Mouse (Mus musculus): ENCODE data around the gene Gm39653. TPM values are rescaled to one million over a fixed set of nuclear protein-coding genes. Genes with fewer than 3 reads are reported as not detected.

Gm39653 gene
- not detected in 2 replicates for polyA plus RNA-seq (2015; fragmentation: Nextera tagmentation; extraction: Ambion mirVana)

DNA sequence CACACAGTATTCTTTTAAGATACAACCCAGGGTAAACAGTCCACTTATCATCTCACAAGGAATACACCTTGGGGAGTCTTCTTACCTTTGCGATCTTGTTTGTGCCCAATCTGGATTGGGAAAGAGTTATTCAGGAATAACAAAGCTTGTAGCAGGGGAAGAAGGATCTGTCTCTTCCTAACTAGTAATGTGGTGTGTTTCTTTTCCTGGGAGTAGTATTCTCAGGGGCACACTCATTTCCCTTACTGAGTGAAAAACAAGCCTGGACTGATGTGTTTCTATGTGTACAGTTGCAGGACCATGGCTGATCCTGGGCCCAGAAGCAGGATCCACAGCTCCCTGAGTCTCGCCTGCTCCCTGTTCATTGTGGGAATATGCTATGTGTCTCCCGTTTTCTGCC, at the start of gene Gm39653:
Gm39653 (plus strand) TSS at position 301 of the 400 bp plus-strand sequence.
- H3K4me3 ChIP-seq (replicated peaks; ENCODE audit: low read depth, low read length), result no peak within 1 kb of the TSS
- no peak within 1 kb of the TSS for H3K9ac ChIP-seq (ENCODE audit: low read depth, low read length)
- no peak within 1 kb of the TSS for H3K4me2 ChIP-seq (ENCODE audit: low read length)
- H3K9me3 ChIP-seq (replicated peaks; ENCODE audit: low read length), result no peaks in the 10 kb centered on the region
- H3K4me1 ChIP-seq (replicated peaks; ENCODE audit: insufficient read depth, low read length), result no peaks in the 10 kb centered on the region
- ATAC-seq (replicated peaks; ENCODE audit: low FRiP score, low read depth) (no peak), DNase-seq (ENCODE audit: low spot score) (no peak)
- TF ChIP-seq CTCF (IDR thresholded peaks at IDR 0.05; ENCODE audit: low read depth), result no peak
- H3K36me3 ChIP-seq (ENCODE audit: insufficient read depth, low read length), result no peaks in the 10 kb centered on the region
- WGBS, result 82% methylated on average over 3 of the region's 3 CpGs
- no peak within 1 kb of the TSS for H3K27ac ChIP-seq
- H3K27me3 ChIP-seq (ENCODE audit: insufficient read depth, low read length), result no peaks in the 10 kb centered on the region

DNA sequence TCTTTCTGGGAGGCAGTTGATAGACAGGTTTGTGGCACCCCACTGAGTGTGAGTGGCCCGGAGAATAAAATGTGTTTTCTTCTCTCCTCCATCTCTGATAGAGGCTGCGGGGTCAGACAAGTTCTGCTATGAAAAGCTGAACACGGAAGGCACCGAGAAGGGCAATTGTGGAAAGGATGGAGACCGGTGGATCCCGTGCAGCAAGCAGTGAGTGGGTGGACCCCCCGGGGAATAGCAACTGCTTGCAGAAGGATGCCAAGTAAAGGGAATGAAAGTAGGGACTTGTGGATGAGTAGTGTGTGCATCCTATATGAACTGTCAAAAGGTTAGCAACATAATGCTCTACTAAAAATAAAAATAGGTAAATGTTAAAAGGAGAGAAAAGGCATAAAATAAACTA, 49.3 kb upstream of the Gm39653 start:
- Histone ChIP-seq H3K27me3 (ENCODE audit: insufficient read depth, low read length) (no peaks in the 10 kb centered on the region), H3K9ac (ENCODE audit: low read depth, low read length) (no peak overlapping the region), H3K36me3 (ENCODE audit: insufficient read depth, low read length) (no peaks in the 10 kb centered on the region), H3K9me3 (replicated peaks; ENCODE audit: low read length) (no peaks in the 10 kb centered on the region), H3K4me1 (replicated peaks; ENCODE audit: insufficient read depth, low read length) (no peaks in the 10 kb centered on the region), H3K27ac (no peak overlapping the region), H3K4me2 (ENCODE audit: low read length) (no peak overlapping the region), H3K4me3 (replicated peaks; ENCODE audit: low read depth, low read length) (no peak overlapping the region)
- WGBS, result 47% methylated on average over 7 of the region's 7 CpGs
- ATAC-seq (replicated peaks; ENCODE audit: low FRiP score, low read depth) (no peak), DNase-seq (ENCODE audit: low spot score) (no peak)
- no peak for TF ChIP-seq CTCF (IDR thresholded peaks at IDR 0.05; ENCODE audit: low read depth)

DNA sequence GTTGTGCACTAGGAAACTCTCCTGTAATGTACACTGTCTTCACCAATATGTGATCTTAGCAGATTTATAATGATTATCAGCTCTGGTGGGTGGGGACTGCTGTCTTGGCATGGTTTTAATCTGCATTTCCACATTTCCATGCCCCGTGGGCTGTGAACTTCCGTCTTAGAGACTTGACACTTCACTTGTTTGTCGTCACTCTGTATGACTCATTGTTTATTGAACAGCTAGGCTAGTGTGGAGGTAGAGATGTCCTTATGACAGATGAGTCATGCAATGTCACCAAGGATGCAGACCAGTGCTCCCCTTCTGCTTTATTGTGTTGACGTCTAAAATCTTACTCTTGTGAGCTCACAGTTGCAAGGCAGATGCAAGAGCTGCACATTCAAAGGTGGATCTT, 48.7 kb upstream of the Gm39653 start:
- H3K4me2 ChIP-seq (ENCODE audit: low read length), result no peak overlapping the region
- ATAC-seq (replicated peaks; ENCODE audit: low FRiP score, low read depth), result no peak
- H3K9me3 ChIP-seq (replicated peaks; ENCODE audit: low read length), result no peaks in the 10 kb centered on the region
- no peaks in the 10 kb centered on the region for H3K4me1 ChIP-seq (replicated peaks; ENCODE audit: insufficient read depth, low read length)
- H3K36me3 ChIP-seq (ENCODE audit: insufficient read depth, low read length), result no peaks in the 10 kb centered on the region
- no peak overlapping the region for H3K27ac ChIP-seq
- H3K9ac ChIP-seq (ENCODE audit: low read depth, low read length), result no peak overlapping the region
- no peaks in the 10 kb centered on the region for H3K27me3 ChIP-seq (ENCODE audit: insufficient read depth, low read length)
- WGBS, result 53% methylated on average over 4 of the region's 4 CpGs
- H3K4me3 ChIP-seq (replicated peaks; ENCODE audit: low read depth, low read length), result no peak overlapping the region
- no peak for TF ChIP-seq CTCF (IDR thresholded peaks at IDR 0.05; ENCODE audit: low read depth)
- DNase-seq (ENCODE audit: low spot score), result no peak

DNA sequence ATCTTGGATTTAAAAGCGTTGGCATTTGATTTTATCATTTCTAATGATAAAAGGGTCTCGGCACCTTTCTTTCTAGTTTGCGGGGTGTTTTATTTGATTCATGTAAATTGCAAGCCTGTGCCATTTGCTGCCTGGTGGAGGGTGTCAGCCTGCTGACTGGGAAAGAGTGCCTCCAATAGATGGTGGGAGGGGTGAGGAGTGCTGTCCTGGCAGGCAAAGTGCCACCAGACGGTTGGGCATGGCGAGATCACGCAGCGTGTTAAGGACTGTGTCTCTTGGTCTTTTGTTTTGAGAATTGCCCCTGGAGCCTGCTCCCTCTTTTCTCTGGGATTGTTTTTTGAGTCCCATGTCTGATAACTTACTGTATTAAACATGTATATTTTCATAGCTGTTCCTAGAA, 43.5 kb upstream of the Gm39653 start:
- H3K4me1 ChIP-seq (replicated peaks; ENCODE audit: insufficient read depth, low read length), result no peaks in the 10 kb centered on the region
- ATAC-seq (replicated peaks; ENCODE audit: low FRiP score, low read depth), result no peak
- WGBS, result 57% methylated on average over 7 of the region's 7 CpGs
- no peak overlapping the region for H3K27ac ChIP-seq
- DNase-seq (ENCODE audit: low spot score), result no peak
- no peak overlapping the region for H3K4me3 ChIP-seq (replicated peaks; ENCODE audit: low read depth, low read length)
- no peaks in the 10 kb centered on the region for H3K9me3 ChIP-seq (replicated peaks; ENCODE audit: low read length)
- no peaks in the 10 kb centered on the region for H3K36me3 ChIP-seq (ENCODE audit: insufficient read depth, low read length)
- no peaks in the 10 kb centered on the region for H3K27me3 ChIP-seq (ENCODE audit: insufficient read depth, low read length)
- H3K4me2 ChIP-seq (ENCODE audit: low read length), result no peak overlapping the region
- H3K9ac ChIP-seq (ENCODE audit: low read depth, low read length), result no peak overlapping the region
- TF ChIP-seq CTCF (IDR thresholded peaks at IDR 0.05; ENCODE audit: low read depth), result no peak

DNA sequence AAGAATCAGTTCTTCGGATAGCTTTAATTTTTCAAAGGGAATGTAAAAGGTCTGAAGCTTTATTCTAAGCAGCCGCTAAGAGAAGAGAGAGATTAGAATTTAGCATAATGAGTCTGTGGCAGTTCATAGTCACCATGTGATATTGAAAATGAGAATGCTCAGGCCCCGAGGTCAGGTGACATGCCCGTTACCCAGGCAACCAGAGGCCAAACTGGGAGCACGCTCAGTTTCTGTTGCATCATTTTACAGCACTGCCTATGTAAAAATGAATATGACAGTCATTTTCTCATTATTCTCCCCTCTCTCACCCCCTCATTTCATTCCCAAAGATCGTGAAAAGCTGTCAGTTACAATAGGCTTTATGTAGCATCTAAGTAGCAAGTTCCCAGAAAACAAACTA, 42.3 kb upstream of the Gm39653 start:
- Histone ChIP-seq H3K9me3 (replicated peaks; ENCODE audit: low read length) (no peaks in the 10 kb centered on the region), H3K27ac (no peak overlapping the region), H3K4me3 (replicated peaks; ENCODE audit: low read depth, low read length) (no peak overlapping the region), H3K4me2 (ENCODE audit: low read length) (no peak overlapping the region), H3K9ac (ENCODE audit: low read depth, low read length) (no peak overlapping the region), H3K4me1 (replicated peaks; ENCODE audit: insufficient read depth, low read length) (no peaks in the 10 kb centered on the region), H3K27me3 (ENCODE audit: insufficient read depth, low read length) (no peaks in the 10 kb centered on the region), H3K36me3 (ENCODE audit: insufficient read depth, low read length) (no peaks in the 10 kb centered on the region)
- ATAC-seq (replicated peaks; ENCODE audit: low FRiP score, low read depth) (no peak), DNase-seq (ENCODE audit: low spot score) (no peak)
- no peak for TF ChIP-seq CTCF (IDR thresholded peaks at IDR 0.05; ENCODE audit: low read depth)
- 59% methylated on average over 6 of the region's 6 CpGs for WGBS

DNA sequence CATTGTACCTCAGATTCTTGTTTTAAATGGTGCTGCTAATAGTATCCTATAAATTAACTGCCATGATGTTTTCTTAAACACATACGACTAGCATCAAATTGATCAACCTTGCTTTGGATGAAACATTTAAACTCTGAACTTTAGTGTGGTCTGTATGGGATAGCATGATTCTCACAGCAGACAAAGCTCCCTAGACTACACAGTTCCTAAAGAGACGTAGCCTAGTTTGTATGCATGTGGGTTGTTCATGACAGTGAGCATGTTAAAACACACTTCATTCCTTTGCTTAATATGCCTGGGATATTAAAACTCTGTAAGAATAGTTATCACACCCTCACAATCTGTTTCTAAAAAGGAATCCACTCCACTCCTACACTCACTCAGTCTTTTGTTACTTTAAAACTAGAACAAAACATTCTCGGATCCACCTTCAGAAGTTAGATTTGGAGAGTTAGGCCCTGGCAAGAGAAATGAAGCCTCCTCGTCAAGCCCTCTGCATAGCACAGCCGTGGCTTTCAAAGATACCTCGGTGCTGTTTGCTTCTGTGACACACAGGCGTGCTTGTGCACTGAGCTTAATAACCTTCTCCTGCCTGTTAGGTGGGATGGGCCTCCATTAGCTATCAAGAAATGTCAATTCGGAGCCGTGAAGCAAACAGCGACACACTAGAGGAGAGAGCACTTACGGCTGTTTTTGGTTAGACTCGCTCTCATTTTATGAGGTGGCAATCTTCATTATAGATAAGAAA, 41.7 kb upstream of the Gm39653 start:
- H3K27ac ChIP-seq, result no peak overlapping the region
- H3K4me2 ChIP-seq (ENCODE audit: low read length), result no peak overlapping the region
- no peak for ATAC-seq (replicated peaks; ENCODE audit: low FRiP score, low read depth)
- H3K27me3 ChIP-seq (ENCODE audit: insufficient read depth, low read length), result no peaks in the 10 kb centered on the region
- H3K4me3 ChIP-seq (replicated peaks; ENCODE audit: low read depth, low read length), result no peak overlapping the region
- no peak overlapping the region for H3K9ac ChIP-seq (ENCODE audit: low read depth, low read length)
- H3K4me1 ChIP-seq (replicated peaks; ENCODE audit: insufficient read depth, low read length), result no peaks in the 10 kb centered on the region
- TF ChIP-seq CTCF (IDR thresholded peaks at IDR 0.05; ENCODE audit: low read depth), result no peak
- no peaks in the 10 kb centered on the region for H3K36me3 ChIP-seq (ENCODE audit: insufficient read depth, low read length)
- no peak for DNase-seq (ENCODE audit: low spot score)
- H3K9me3 ChIP-seq (replicated peaks; ENCODE audit: low read length), result no peaks in the 10 kb centered on the region
- 52% methylated on average over 12 of the region's 12 CpGs for WGBS

DNA sequence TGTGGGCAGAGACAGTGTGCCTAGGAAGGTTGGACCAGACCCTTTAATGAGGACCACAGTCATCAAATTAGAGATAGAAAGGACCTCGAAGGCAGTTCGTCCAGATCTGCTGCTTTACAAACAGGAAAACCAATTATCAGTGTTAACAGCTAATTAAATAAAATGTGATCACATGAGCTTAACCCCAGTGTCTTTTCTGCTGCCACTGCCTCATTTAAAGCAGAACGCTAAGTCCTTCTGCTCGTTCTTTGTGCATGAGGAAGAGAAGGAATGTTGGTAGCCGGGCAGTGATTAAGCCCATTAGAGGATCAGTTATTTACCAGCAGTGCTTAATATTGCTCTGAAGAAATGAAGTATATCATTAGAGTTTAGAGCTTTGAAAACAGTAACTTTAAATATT, 39.0 kb upstream of the Gm39653 start:
- 76% methylated on average over 5 of the region's 5 CpGs for WGBS
- Histone ChIP-seq H3K4me1 (replicated peaks; ENCODE audit: insufficient read depth, low read length) (no peaks in the 10 kb centered on the region), H3K27ac (no peak overlapping the region), H3K27me3 (ENCODE audit: insufficient read depth, low read length) (no peaks in the 10 kb centered on the region), H3K4me3 (replicated peaks; ENCODE audit: low read depth, low read length) (no peak overlapping the region), H3K36me3 (ENCODE audit: insufficient read depth, low read length) (no peaks in the 10 kb centered on the region), H3K9me3 (replicated peaks; ENCODE audit: low read length) (no peaks in the 10 kb centered on the region), H3K4me2 (ENCODE audit: low read length) (no peak overlapping the region), H3K9ac (ENCODE audit: low read depth, low read length) (no peak overlapping the region)
- DNase-seq (ENCODE audit: low spot score) (no peak), ATAC-seq (replicated peaks; ENCODE audit: low FRiP score, low read depth) (no peak)
- TF ChIP-seq CTCF (IDR thresholded peaks at IDR 0.05; ENCODE audit: low read depth), result no peak
